Comparison of ENCODE assay signal across 8 mouse cellular contexts in the genomic region with DNA sequence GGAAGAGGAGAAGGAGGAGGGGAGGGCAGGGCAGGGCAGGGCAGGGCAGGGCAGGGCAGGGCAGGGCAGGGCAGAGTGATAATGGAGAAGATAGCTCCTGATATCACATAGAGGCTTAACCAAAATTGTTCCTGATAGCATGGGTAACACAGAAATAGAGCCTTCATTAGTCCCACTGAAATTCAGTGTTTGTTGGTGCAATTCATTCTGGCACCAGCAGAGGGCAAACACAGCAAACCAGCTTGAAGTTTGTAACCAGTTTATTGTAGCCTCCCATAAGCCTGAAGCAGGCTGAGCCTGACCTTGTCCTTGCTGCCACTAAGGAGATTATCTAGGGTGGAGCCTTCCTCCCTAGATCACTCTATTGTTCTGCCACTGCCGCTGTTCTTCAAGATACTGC. TPM values are rescaled to one million over a fixed set of nuclear protein-coding genes. Genes with fewer than 3 reads are reported as not detected.
DNase-seq lines count a peak whose midpoint lies in the region; ATAC-seq and TF ChIP-seq lines count a peak whose summit lies in the region.

No protein-coding gene starts in this region.

- no peaks in the 10 kb centered on the region for H3K36me3 ChIP-seq in neural tube, embryonic 15.5 days
- no peaks in the 10 kb centered on the region for H3K36me3 ChIP-seq in hindbrain, postnatal 0 days (ENCODE audit: insufficient read depth, low read length)

- WGBS in neural tube, embryonic 15.5 days: 21% methylated on average over 1 of the region's 1 CpGs
- WGBS in hindbrain, postnatal 0 days: 21% methylated on average over 1 of the region's 1 CpGs

- H3K27ac ChIP-seq in neural tube, embryonic 15.5 days (replicated peaks): no peak overlapping the region
- H3K27ac ChIP-seq in hindbrain, postnatal 0 days: no peak overlapping the region

- peak; percentile 67 for DNase-seq in neural tube, embryonic 10.5 days (ENCODE audit: extremely low spot score, low spot score)
- peak; percentile 91 for DNase-seq in ZHBTc4 (ENCODE audit: low read depth, low spot score)
- DNase-seq in embryo, embryonic 9.5 days (ENCODE audit: extremely low spot score): peak; percentile 53
- peak; percentile 79 for DNase-seq in hindbrain, postnatal 0 days (ENCODE audit: low spot score)
- peak; percentile 50 for DNase-seq in layer of hippocampus, postnatal 14 days (ENCODE audit: low spot score in 2 of 2)
- peak; percentile 78 for DNase-seq in lung, postnatal 36 days
- DNase-seq in thymus, postnatal 0 days (ENCODE audit: low spot score): peak; percentile 56

- H3K9me3 ChIP-seq in neural tube, embryonic 15.5 days (replicated peaks): no peaks in the 10 kb centered on the region
- H3K9me3 ChIP-seq in hindbrain, postnatal 0 days (ENCODE audit: low read length): no peaks in the 10 kb centered on the region

- peak; percentile 90 for TF ChIP-seq CTCF in hindbrain, postnatal 0 days (IDR thresholded peaks at IDR 0.05; ENCODE audit: low read depth)

- no peaks in the 10 kb centered on the region for H3K27me3 ChIP-seq in neural tube, embryonic 15.5 days (replicated peaks)
- H3K27me3 ChIP-seq in hindbrain, postnatal 0 days (ENCODE audit: insufficient read depth, low read length): no peaks in the 10 kb centered on the region

- no peak for ATAC-seq in neural tube, embryonic 15.5 days (ENCODE audit: low FRiP score)
- ATAC-seq in hindbrain, postnatal 0 days: no peak

- no peak overlapping the region for H3K4me3 ChIP-seq in neural tube, embryonic 15.5 days (replicated peaks)
- H3K4me3 ChIP-seq in hindbrain, postnatal 0 days (ENCODE audit: low read length): no peak overlapping the region

- no peak overlapping the region for H3K9ac ChIP-seq in neural tube, embryonic 15.5 days (replicated peaks)
- no peak overlapping the region for H3K9ac ChIP-seq in hindbrain, postnatal 0 days (replicated peaks; ENCODE audit: low read length)

- no peaks in the 10 kb centered on the region for H3K4me1 ChIP-seq in neural tube, embryonic 15.5 days
- no peaks in the 10 kb centered on the region for H3K4me1 ChIP-seq in hindbrain, postnatal 0 days (ENCODE audit: insufficient read depth, low read length)

- no peak overlapping the region for H3K4me2 ChIP-seq in neural tube, embryonic 15.5 days
- no peak overlapping the region for H3K4me2 ChIP-seq in hindbrain, postnatal 0 days (ENCODE audit: low read depth, low read length)

RNA-seq across cellular contexts. Expression of gene Fam3b, which starts 8.4 kb away (rescaled TPM):
- not detected in 2 replicates for polyA plus RNA-seq in neural tube, embryonic 15.5 days (2015; fragmentation: Nextera tagmentation; extraction: Ambion mirVana)
- total RNA-seq in hindbrain, postnatal 0 days (2014; rRNA removed): not detected in 2 replicates
- polyA plus RNA-seq in hindbrain, postnatal 0 days (2015; fragmentation: Nextera tagmentation; extraction: Ambion mirVana): not detected in 2 replicates
- total RNA-seq in layer of hippocampus, postnatal 14 days (2021): not detected
- polyA plus RNA-seq in thymus, postnatal 0 days (2015; fragmentation: Nextera tagmentation; extraction: Ambion mirVana): 0.47 TPM in 1 of 2 replicates, not detected in the other
